Mouse (Mus musculus) spleen, embryonic (tissue): ENCODE measurements at regions not wholly inside any gene's neighbourhood (a gene's known extent, or its start where the extent isn't known, plus 50 kb on each side); places are given as distances from the start of the nearest gene placed in this dataset.

ENCODE experiments used
- CTCF ChIA-PET: fragments of 350-600 bp; sonication (Branson Sonifier 250); formaldehyde crosslinking; loops from one replicate; lab custom pipeline; 2022; lab: Charles Lee

- CTCF ChIA-PET: interaction anchor here (1.0 kb wide), 1 partner anchor 19 kb away, joined by 3 read pairs; no protein-coding TSS in a partner anchor
Measured at GRCm38 (mm10) chr5:111656436-111656835, 77.3 kb upstream of the Gm26897 start.

GRCm38 (mm10) chr5:111657759-111658429 is 75.8 kb upstream of the Gm26897 start:
- CTCF ChIA-PET: no interaction called here

GRCm38 (mm10) chr5:111659229-111659628 is 74.5 kb upstream of the Gm26897 start:
- CTCF ChIA-PET: no interaction called here

- CTCF ChIA-PET: no interaction called here
Measured at GRCm38 (mm10) chr5:111660447-111660846, 73.3 kb upstream of the Gm26897 start.

GRCm38 (mm10) chr5:111660968-111661367 is 72.8 kb upstream of the Gm26897 start:
- CTCF ChIA-PET: no interaction called here

- CTCF ChIA-PET: no interaction called here
Measured at GRCm38 (mm10) chr5:111661971-111662370, 71.8 kb upstream of the Gm26897 start.

GRCm38 (mm10) chr5:111663831-111664230 is 69.9 kb upstream of the Gm26897 start:
- CTCF ChIA-PET: no interaction called here

- CTCF ChIA-PET: no interaction called here
Measured at GRCm38 (mm10) chr5:111665406-111665805, 68.3 kb upstream of the Gm26897 start.

- CTCF ChIA-PET: no interaction called here
Measured at GRCm38 (mm10) chr5:111666007-111666406, 67.7 kb upstream of the Gm26897 start.

GRCm38 (mm10) chr5:111667901-111668300 is 65.8 kb upstream of the Gm26897 start:
- CTCF ChIA-PET: interaction anchor here (0.7 kb wide), 1 partner anchor 94 kb away, joined by 3 read pairs; no protein-coding TSS in a partner anchor

- CTCF ChIA-PET: no interaction called here
Measured at GRCm38 (mm10) chr5:111669139-111669538, 64.6 kb upstream of the Gm26897 start.

GRCm38 (mm10) chr5:111671762-111672161 is 62.0 kb upstream of the Gm26897 start:
- CTCF ChIA-PET: no interaction called here

- CTCF ChIA-PET: interaction anchor here (0.6 kb wide), 1 partner anchor 19 kb away, joined by 3 read pairs; no protein-coding TSS in a partner anchor
Measured at GRCm38 (mm10) chr5:111674976-111675672, 58.6 kb upstream of the Gm26897 start.

GRCm38 (mm10) chr5:111675673-111676261 is 58.0 kb upstream of the Gm26897 start:
- CTCF ChIA-PET: no interaction called here

- CTCF ChIA-PET: no interaction called here
Measured at GRCm38 (mm10) chr5:111677847-111678311, 55.8 kb upstream of the Gm26897 start.

- CTCF ChIA-PET: no interaction called here
Measured at GRCm38 (mm10) chr5:111678496-111678895, 55.2 kb upstream of the Gm26897 start.

GRCm38 (mm10) chr5:111681362-111682028 is 52.2 kb upstream of the Gm26897 start:
- CTCF ChIA-PET: no interaction called here

- CTCF ChIA-PET: no interaction called here
Measured at GRCm38 (mm10) chr5:111682899-111683298, 50.8 kb upstream of the Gm26897 start.
